Mouse (Mus musculus) CD4-positive helper T cell, adult 2 months (primary cell): Measurements from ENCODE around the gene Cytip.
A peak's percentile ranks its signal among the peaks of the same experiment; 100 is the strongest.

Experiments used
- DNase-seq: peaks from one replicate; pipeline ENCODE4 v3.0.0-alpha.2; 2012; ENCODE audit warnings: low read depth, missing footprints, low spot score

Gene Cytip

GRCm38 (mm10) chr2:58195346-58195745, at the start of gene Cytip:
Cytip (minus strand) TSS chr2:58195532.
- DNase-seq, result no peak

- DNase-seq, result no peak
These were observed 45.3 kb upstream of the Cytip start for GRCm38 (mm10) chr2:58240639-58241038.

DNA sequence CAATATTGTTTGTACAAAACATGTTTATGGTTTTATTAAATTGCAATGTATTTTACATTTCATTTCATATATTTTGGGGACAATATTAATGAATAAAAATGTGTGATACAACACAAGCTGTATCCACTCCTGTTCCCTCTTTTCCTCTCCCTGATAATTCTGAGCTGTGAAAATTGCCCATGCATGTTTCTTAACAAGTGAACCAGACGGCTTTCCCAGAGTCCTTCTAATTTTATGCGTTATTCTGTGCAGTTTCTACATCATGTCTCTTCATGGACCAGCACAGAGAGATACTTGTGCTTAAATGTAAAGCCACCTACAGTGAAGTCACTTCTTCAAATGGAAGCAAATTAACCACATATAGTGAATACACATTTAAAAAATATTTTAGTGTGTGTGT, 42.2 kb upstream of the Cytip start:
- no peak for DNase-seq

DNA sequence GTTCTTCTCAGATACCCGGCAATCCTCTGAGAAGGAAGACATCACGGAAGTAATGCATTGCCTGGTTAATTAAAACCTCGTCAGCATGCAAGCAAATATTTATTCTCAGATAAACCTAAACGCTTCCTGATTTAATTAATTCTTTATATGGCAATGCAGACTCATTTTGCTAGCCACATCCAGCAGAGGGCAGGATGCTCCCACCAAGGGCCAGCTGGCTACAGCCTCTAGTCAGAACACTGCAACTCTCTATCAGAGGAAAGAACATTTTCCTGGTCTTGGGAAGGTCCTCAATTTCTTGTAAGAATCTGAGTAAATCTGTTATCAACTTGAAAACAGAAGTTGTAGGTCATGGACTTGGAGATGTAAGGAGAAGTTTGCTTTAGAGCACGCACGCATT, 4.1 kb upstream of the Cytip start:
- DNase-seq, result peak; percentile 53

DNA sequence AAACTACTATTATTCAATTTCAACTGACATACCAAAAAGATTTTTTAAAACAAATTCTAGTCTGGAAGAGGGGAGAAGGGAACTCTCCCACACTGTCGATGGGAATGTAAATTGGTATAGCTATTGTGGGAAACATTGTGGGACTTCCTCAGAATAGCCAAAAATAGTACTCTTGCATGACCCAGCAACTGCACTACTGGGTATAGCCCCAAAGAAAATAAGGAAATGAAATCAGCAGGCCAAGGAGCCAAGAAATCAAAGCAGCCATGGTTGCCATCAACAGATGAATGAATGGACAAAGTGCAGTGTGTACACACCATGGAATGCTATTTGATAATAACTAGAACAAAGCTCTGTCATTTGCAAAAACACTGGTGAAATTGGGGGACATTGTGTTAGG, 1.5 kb upstream of the Cytip start:
- DNase-seq, result no peak

DNA sequence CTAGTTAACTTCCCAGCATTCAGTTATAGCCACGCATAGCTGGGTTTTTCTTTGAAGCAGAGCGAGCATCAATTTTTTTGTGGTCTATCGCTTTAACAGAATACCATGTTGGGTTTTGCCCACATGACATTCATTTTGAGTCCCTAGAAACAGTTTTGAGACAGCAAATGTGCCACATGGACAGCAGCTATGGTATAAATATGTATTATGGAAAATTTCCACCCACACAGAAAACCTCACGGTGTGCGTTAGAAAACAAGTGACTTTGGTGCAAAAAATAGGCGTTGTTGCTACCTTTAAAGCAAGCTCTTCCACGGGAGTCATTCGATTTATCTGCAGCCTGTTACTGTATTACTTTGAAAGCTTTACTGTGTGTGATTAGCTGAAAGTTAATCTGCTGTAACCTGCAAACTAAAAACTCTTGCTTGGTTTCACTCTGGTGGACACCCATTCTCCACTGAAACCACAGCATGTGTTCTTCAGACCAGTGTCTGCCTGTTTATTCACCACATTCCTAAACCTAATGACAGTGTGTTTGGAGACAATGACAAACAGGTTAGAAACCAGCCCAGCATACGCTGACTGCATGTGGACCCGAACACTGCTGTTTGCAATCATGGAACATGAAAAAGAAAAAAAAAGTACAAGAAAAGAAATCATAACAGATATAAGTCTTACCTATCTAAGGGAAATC, 763 bp downstream of the Cytip start:
- peak; percentile 69 for DNase-seq

GRCm38 (mm10) chr2:58192160-58192559, 3.2 kb downstream of the Cytip start:
- DNase-seq, result no peak

DNA sequence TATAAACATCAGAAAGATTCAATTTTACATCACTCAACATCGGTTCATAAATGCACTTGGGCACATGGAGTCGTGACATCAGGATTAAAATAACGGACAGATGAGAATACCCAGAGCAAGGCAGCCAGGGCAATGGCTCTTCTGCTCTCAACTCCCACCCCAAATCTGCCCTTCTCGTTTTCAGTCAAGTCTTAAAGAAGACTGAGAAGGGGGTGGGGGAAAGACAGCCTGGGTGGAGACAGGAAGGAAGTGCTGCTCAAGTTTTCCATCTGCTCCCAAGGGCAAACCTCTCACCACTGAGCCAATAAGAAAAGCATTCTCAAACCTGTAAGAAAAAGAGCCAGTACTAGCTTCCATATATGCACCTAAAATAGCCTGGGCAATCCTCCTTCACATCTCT, 5.8 kb downstream of the Cytip start:
- peak; percentile 75 for DNase-seq

- peak; percentile 57 for DNase-seq
These were observed 6.4 kb downstream of the Cytip start for GRCm38 (mm10) chr2:58188903-58189302.

- no peak for DNase-seq
These were observed 7.9 kb downstream of the Cytip start for GRCm38 (mm10) chr2:58187310-58188051.

DNA sequence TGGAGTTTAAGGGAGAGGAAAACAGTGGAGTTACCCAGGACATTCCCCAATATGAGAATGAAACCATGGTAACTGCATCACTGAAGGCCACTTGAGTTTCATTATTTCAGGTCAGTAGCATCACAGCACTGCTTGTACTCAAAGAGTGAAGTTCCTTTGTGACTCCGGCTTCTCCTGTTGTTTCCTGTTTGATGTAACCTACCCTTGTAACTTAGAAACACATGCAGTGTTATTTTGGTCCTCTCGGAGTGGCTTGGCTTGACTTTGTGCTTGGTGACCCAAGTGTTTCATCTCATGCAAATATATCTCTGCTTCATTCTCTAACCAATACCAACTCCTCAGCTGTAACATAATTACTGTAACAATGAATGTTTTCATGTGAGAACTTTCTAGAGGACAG, 11.1 kb downstream of the Cytip start:
- peak; percentile 43 for DNase-seq

GRCm38 (mm10) chr2:58183658-58184057, 11.7 kb downstream of the Cytip start:
- DNase-seq, result no peak

DNA sequence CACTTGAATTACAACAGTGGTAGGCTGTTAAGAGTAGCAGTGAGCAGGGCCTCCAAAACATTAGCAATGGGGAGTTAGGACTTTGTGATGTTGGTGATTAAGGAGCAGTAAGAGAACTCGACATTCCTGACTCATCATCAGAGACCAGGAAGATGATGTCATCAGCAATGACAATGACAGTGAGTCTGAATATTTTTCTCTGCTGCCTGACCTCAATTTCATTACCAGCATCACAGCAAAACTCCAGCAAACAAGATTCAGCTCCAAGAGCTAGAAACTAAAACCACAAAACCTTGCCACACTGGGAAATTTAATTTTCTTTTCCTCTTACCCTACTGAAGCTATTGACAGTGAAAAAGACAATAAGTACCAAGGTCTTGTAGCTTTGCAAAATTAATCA, 14.6 kb downstream of the Cytip start:
- DNase-seq, result peak; percentile 23

DNA sequence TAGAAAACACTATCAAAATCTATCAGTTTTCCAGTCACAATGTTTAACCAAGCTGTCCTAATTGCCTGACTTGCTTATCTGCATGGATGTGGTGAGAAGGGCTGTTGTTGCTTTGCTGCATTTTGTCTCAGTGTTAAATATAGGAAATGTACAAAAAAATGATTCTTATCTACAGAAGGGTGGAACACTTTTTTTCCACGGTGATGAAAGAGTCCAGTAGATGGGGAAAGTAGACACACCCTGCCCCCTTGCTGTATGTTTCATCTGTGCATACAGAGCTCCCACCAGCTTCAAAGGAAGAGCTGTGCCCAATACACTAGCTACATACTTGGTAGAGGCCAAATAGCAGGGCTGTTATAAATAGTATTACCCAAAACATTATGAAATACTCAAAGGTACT, 16.3 kb downstream of the Cytip start:
- peak; percentile 89 for DNase-seq

GRCm38 (mm10) chr2:58175392-58176291, 19.7 kb downstream of the Cytip start:
- DNase-seq, result peak; percentile 27

DNA sequence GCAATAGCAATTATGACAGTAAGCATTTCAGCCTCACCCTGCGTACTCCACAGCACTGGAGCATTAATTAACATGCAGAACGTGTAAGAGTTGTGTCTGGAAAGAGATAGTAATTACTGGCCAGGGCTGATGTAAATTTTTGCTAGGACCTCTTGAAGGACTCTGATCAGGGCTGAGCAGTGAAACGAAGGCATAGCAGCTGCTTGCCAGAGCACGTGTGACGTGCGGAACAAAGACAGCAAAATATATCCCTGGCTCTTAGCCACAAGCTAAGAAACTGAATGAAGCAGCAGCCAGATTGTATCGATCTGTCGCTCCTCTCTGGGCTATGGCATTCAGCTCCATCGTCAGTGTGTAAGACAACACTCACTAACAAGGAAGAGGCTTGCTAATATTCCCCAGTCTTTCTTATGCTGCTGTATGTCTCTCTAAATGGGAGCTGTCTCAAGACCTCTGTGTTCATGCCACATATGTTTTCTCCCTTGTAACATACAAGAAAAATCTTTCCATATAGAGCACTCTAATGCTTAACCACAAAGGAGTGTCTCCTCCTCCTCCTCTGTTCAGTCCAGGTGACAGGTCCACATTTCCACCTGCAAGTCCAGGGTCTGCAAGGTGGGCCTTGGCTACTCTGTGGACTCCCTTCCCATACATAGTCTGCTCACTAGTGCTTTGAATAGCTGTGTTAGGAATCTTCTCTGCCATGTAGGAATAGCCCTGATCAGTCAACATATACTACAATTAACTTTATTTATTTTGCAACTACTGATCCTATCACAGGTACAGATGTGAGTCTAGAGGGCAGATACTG, 20.7 kb downstream of the Cytip start:
- DNase-seq, result peak; percentile 37

DNA sequence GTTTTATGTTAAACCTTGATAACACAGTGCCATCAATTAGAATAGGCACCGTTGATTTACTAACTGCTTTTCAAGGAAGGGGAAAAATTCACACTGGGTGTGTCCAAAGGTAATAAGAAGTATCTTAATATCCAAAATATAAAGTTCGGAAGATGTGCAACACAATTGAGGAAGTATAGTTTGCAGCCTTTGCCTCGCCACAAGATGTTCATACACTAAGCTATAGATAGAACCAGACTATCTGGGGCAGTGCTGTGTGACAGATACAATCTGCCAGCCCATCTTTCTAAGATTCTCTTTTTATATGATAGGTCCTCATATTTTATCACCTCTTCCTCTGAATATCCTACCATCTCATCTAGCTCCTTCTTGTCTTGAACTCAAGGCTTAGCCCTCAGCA, 22.4 kb downstream of the Cytip start:
- no peak for DNase-seq

DNA sequence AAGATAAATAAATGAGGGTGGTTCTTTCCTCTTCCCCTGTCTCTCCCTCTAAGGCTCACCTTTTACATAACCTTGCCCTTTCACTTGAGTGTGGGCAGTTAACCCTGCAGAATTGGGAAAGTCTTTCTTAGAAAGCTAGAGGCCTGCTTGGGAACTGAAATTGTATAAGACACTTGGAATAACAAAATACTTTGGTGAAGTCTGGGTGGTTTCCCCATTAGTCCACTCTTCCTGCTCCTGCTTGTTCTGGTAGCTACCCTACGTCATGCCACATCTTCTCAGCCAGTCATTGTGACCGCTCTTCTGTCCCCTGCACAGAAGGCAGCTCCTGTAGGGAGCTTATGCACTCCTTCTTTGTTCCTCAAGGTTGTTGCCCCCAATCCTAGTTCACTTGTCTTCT, 26.2 kb downstream of the Cytip start:
- DNase-seq, result peak; percentile 18

DNA sequence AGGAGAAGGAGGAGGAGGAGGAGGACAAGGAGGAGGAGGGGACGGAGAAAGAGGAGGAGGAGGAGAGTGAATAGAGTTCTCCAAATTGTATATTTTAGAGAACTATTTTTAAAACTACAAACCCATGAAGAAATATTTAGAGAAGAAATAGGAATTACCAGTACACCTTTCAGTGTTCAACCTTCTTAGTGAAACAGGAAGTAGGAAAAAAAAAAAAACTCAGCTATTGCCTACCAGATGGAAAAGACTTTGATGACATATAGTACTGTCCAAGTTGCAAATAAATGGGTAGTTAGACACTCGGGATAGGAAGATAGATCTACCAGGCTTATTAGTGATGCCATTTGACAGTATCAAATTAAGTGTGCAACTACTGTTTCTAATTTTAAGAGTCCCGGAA, 27.7 kb downstream of the Cytip start:
- no peak for DNase-seq

GRCm38 (mm10) chr2:58166764-58167163, 28.6 kb downstream of the Cytip start:
- DNase-seq, result no peak

DNA sequence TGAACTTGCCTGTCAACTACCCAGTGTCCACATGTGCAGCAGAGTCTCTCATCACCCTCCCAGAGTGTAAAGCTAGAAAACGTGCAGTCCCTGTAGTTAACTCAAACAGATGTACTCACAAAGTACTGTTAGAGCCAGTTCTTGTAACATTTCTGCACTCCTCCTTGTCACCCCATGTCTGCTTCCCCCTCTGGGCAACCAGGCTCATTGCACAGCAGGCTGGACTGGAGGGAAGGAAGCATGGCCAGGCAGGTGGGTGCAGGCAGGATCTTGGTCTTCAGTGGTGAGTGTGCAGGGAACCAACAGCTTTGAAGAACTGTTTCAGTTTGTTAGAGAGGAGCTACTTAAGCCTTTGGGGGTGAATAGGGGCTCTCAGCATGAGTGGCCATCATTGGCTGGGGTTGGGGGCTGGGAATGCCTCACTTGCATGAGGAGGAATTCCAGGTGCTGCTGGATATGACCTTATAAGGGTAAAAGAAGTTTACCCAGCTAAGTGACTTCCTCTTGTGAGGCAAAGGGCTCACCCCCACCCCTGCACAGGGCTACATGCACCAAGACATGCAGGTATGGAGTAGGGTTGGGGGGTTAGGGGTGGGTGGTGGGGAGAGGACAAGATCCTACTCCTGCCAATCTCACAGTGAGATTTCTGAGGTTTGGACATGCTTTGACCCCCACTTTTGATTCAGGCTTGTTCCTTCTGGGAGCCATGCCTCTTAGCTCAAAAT, 31.7 kb downstream of the Cytip start:
- DNase-seq, result peak; percentile 63
